Mouse (Mus musculus) cerebellum, adult 2 months (tissue): ENCODE measurements around the gene Mpv17l.

Experiments used
- CTCF ChIP-seq: fragments of 200-500 bp; IDR thresholded peaks from 2 replicates; pipeline ENCODE4 v1.5.1; 2011; ENCODE audit warnings: low read depth, mild to moderate bottlenecking, control low read depth, low read length, moderate library complexity, borderline replicate concordance; ENCODE audit not compliant: insufficient read depth
- POLR2A ChIP-seq: fragments of 200-500 bp; IDR thresholded peaks from 2 replicates; pipeline ENCODE4 v1.6.1; 2011; ENCODE audit warnings: low read length, control low read depth, borderline replicate concordance; ENCODE audit not compliant: insufficient read depth

DNA sequence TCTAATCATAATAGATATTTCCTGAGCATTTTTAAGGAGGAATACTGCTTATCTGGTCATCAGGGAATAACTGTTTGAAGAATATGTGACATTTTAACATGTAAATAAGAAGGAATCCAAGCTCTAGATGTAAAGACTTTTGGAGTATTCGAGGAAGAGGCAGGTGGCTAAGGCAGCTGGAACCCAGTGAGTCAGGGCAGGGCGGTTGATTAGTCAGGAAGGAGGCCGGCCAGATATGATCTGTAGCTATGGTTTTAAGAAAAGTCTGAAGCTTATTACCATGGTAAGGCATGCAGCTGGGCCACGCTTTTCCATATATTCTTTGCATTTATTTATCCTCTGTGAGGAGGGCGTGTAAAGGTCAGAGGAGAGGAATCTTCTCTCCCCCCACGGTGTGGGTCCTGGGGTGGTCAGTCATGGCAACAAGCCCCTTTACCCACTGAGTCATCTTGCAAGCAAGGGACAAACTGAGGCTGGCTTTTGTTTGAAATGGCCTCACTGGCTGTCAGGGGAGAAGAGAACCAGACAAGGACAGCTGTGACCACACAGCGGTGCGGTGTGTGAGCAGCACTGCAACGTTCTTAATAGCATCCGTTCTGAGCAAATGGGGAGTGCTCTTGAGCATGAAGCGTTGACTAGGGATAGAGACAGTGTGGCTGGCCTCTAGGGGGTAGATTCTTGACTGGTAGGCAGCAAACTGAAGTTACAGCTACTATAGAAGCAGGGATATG lies 89.7 kb downstream of the Mpv17l start:
- no peak for TF ChIP-seq CTCF
- TF ChIP-seq POLR2A = no peak
